Mouse (Mus musculus): ENCODE data around the gene Sh3kbp1. TPM values are rescaled to one million over a fixed set of nuclear protein-coding genes. Genes with fewer than 3 reads are reported as not detected.
A peak's percentile ranks its signal among the peaks of the same experiment; 100 is the strongest.

Gene Sh3kbp1
- polyA plus RNA-seq, 1 experiment from 2014 or later, result 49.6 TPM

GRCm38 (mm10) chrX:159693126-159693525 is 66.1 kb downstream of the Sh3kbp1 start:
- Histone ChIP-seq H3K4me1 (ENCODE audit: control insufficient read depth, insufficient read depth, low read depth, low read length) (no peaks in the 10 kb centered on the region), H3K9me3 (ENCODE audit: control insufficient read depth, low read length) (no peaks in the 10 kb centered on the region), H3K27me3 (replicated peaks; ENCODE audit: control insufficient read depth, insufficient read depth, low read length) (no peaks in the 10 kb centered on the region; the same call in 1 of the 2 replicates), H3K4me2 (ENCODE audit: low read length) (no peak overlapping the region), H3K27ac (ENCODE audit: low read depth, low read length) (no peak overlapping the region), H3K36me3 (ENCODE audit: control insufficient read depth, insufficient read depth, low read length) (no peaks in the 10 kb centered on the region), H3K4me3 (ENCODE audit: low read length) (no peak overlapping the region), H3K9ac (ENCODE audit: low read depth, low read length) (no peak overlapping the region)
- ATAC-seq, result no peak
- WGBS, result 98% methylated on average over 5 of the region's 5 CpGs

DNA sequence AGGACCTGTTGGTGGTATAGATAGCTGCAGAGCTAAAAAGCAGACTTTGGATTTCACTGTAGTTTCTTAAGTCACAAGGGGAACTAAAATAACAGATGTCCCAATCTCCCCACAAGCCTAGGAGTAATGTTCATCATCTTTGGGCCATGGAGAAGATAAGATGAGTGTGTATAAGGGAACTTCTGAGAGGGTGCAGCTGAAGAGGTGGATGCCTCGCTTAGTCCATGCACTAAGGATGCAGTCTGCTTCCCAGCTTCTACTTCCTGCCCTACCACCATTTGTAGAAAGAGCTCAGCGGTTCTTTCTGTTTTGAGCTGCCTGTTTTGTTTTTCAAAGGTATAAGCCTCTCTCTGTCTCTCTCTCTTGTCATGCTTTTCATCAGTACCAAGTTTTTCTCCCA is 69.5 kb downstream of the Sh3kbp1 start:
- H3K4me3 ChIP-seq (ENCODE audit: low read length), result no peak overlapping the region
- H3K9me3 ChIP-seq (ENCODE audit: control insufficient read depth, low read length), result no peaks in the 10 kb centered on the region
- H3K27ac ChIP-seq (ENCODE audit: low read depth, low read length), result no peak overlapping the region
- no peak overlapping the region for H3K4me2 ChIP-seq (ENCODE audit: low read length)
- H3K36me3 ChIP-seq (ENCODE audit: control insufficient read depth, insufficient read depth, low read length), result no peaks in the 10 kb centered on the region
- 14% methylated on average over 2 of the region's 2 CpGs for WGBS
- no peaks in the 10 kb centered on the region; the same call in 1 of the 2 replicates for H3K27me3 ChIP-seq (replicated peaks; ENCODE audit: control insufficient read depth, insufficient read depth, low read length)
- no peak for ATAC-seq
- no peak overlapping the region for H3K9ac ChIP-seq (ENCODE audit: low read depth, low read length)
- H3K4me1 ChIP-seq (ENCODE audit: control insufficient read depth, insufficient read depth, low read depth, low read length), result no peaks in the 10 kb centered on the region

GRCm38 (mm10) chrX:159697030-159697454 is 70.0 kb downstream of the Sh3kbp1 start:
- 34% methylated on average over 4 of the region's 4 CpGs for WGBS
- Histone ChIP-seq H3K4me2 (ENCODE audit: low read length) (no peak overlapping the region), H3K36me3 (ENCODE audit: control insufficient read depth, insufficient read depth, low read length) (no peaks in the 10 kb centered on the region), H3K27ac (ENCODE audit: low read depth, low read length) (no peak overlapping the region), H3K9ac (ENCODE audit: low read depth, low read length) (no peak overlapping the region), H3K27me3 (replicated peaks; ENCODE audit: control insufficient read depth, insufficient read depth, low read length) (no peaks in the 10 kb centered on the region; the same call in 1 of the 2 replicates), H3K9me3 (ENCODE audit: control insufficient read depth, low read length) (no peaks in the 10 kb centered on the region), H3K4me3 (ENCODE audit: low read length) (no peak overlapping the region), H3K4me1 (ENCODE audit: control insufficient read depth, insufficient read depth, low read depth, low read length) (no peaks in the 10 kb centered on the region)
- no peak for ATAC-seq

DNA sequence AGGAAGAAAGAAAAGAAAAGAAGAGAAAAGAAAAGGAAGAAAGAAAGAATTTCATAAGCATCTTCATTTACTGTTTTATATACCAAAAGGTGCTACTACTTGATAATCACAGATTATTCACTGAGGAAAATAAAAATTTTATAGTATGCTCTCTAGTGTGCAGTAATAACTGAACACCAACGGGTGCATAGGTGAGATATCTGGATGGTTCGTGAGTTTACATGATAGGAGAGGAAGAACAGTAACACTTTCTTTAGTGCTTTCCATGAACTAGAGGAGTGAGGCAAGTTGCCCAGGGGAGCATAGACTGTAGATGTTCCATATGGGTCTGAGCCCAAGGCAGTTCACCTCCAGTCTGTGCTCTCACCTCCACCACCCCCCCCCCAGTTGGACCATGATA is 75.8 kb downstream of the Sh3kbp1 start:
- no peaks in the 10 kb centered on the region for H3K36me3 ChIP-seq (ENCODE audit: control insufficient read depth, insufficient read depth, low read length)
- H3K27me3 ChIP-seq (replicated peaks; ENCODE audit: control insufficient read depth, insufficient read depth, low read length), result no peaks in the 10 kb centered on the region; the same call in 1 of the 2 replicates
- H3K4me3 ChIP-seq (ENCODE audit: low read length), result no peak overlapping the region
- WGBS, result 91% methylated on average over 2 of the region's 2 CpGs
- H3K9ac ChIP-seq (ENCODE audit: low read depth, low read length), result no peak overlapping the region
- H3K4me2 ChIP-seq (ENCODE audit: low read length), result no peak overlapping the region
- 0 out of 2 replicates have a peak, but pooled peaks cover under 1% of the 10 kb centered on the region for H3K4me1 ChIP-seq (ENCODE audit: control insufficient read depth, insufficient read depth, low read depth, low read length)
- no peaks in the 10 kb centered on the region for H3K9me3 ChIP-seq (ENCODE audit: control insufficient read depth, low read length)
- H3K27ac ChIP-seq (ENCODE audit: low read depth, low read length), result no peak overlapping the region
- ATAC-seq, result no peak

DNA sequence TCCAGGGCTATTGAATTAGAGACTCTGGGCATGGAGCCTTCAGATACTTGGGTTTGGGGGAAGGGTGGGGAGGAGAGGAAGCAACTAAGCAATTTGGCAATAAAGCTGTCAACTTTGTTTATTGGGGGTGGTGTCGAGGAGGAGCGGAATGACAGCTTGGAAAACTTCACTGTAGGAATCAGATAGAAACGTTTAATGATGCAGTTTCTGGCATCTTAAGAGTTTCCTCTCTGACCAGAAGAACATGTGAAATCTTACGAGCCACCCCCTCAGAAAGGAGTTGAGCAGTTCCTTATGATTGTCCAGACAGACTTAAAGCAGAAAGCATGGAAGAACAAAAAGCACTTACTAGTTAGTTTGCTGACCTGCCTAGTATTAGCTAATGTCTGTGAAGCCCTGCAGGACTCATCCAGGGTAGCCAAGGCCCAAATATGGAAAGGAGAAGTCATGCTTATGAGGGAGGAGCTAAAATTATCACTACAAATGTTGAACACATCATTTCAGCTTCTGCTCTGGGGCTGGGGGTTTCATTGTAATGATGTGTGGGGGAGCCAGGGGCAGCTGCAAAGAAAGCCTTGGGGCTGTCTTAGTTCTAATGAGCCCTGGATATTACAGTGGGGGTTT is 77.4 kb downstream of the Sh3kbp1 start:
- Histone ChIP-seq H3K4me2 (ENCODE audit: low read length) (no peak overlapping the region), H3K36me3 (ENCODE audit: control insufficient read depth, insufficient read depth, low read length) (no peaks in the 10 kb centered on the region), H3K27ac (ENCODE audit: low read depth, low read length) (no peak overlapping the region), H3K9ac (ENCODE audit: low read depth, low read length) (no peak overlapping the region), H3K4me3 (ENCODE audit: low read length) (no peak overlapping the region), H3K27me3 (replicated peaks; ENCODE audit: control insufficient read depth, insufficient read depth, low read length) (no peaks in the 10 kb centered on the region; the same call in 1 of the 2 replicates), H3K4me1 (ENCODE audit: control insufficient read depth, insufficient read depth, low read depth, low read length) (peaks cover 6% of the 10 kb centered on the region), H3K9me3 (ENCODE audit: control insufficient read depth, low read length) (no peaks in the 10 kb centered on the region)
- no peak for ATAC-seq
- WGBS, result 76% methylated on average over 4 of the region's 4 CpGs

GRCm38 (mm10) chrX:159705412-159705811 is 78.3 kb downstream of the Sh3kbp1 start:
- no peak for ATAC-seq
- no peak overlapping the region for H3K4me3 ChIP-seq (ENCODE audit: low read length)
- no peaks in the 10 kb centered on the region for H3K36me3 ChIP-seq (ENCODE audit: control insufficient read depth, insufficient read depth, low read length)
- H3K4me1 ChIP-seq (ENCODE audit: control insufficient read depth, insufficient read depth, low read depth, low read length), result peaks cover 6% of the 10 kb centered on the region
- 82% methylated on average over 2 of the region's 2 CpGs for WGBS
- no peak overlapping the region for H3K27ac ChIP-seq (ENCODE audit: low read depth, low read length)
- H3K27me3 ChIP-seq (replicated peaks; ENCODE audit: control insufficient read depth, insufficient read depth, low read length), result no peaks in the 10 kb centered on the region
- H3K9ac ChIP-seq (ENCODE audit: low read depth, low read length), result no peak overlapping the region
- H3K4me2 ChIP-seq (ENCODE audit: low read length), result no peak overlapping the region
- H3K9me3 ChIP-seq (ENCODE audit: control insufficient read depth, low read length), result no peaks in the 10 kb centered on the region

DNA sequence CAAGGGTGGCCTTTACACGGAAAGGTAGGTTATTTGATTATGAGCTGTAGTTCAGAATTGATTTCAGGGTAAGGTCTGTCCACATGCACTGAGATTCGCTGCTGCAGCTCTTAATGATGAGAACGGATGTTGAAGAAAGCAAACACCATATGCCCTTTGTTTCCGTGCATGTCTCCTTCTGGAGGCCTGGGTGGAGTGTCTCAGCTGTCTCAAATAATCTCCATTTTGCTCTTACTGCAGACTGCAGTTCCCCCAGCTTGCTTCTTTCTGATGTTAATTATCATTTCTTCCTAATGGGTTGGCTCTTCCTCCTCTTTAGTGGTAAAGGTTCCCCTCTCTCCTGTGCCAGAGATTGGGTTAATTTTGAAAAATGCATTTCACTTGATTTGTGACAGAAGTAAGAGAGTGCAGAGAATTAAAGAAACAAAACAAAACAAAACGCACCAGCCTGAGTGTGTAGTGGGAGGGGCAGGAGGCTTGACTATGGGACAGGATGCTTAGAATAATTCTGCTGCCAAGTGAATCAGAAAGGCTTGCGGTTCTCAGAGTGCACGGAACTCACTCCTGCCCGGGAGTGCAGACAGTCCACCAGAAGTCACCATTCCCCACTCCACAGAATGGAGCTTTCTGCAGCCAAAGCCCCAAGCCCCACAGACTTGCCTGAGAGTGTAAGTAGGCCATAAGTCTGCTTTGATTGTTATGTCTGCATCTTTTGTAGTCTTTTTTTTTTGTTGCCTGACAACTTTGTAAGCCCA is 81.2 kb downstream of the Sh3kbp1 start:
- no peak overlapping the region for H3K27ac ChIP-seq (ENCODE audit: low read depth, low read length)

GRCm38 (mm10) chrX:159709296-159709695 is 82.2 kb downstream of the Sh3kbp1 start:
- Histone ChIP-seq H3K27me3 (replicated peaks; ENCODE audit: control insufficient read depth, insufficient read depth, low read length) (no peaks in the 10 kb centered on the region), H3K9ac (ENCODE audit: low read depth, low read length) (no peak overlapping the region), H3K4me3 (ENCODE audit: low read length) (no peak overlapping the region), H3K4me1 (ENCODE audit: control insufficient read depth, insufficient read depth, low read depth, low read length) (peaks cover 6% of the 10 kb centered on the region), H3K4me2 (ENCODE audit: low read length) (no peak overlapping the region), H3K36me3 (ENCODE audit: control insufficient read depth, insufficient read depth, low read length) (no peaks in the 10 kb centered on the region), H3K27ac (ENCODE audit: low read depth, low read length) (no peak overlapping the region), H3K9me3 (ENCODE audit: control insufficient read depth, low read length) (no peaks in the 10 kb centered on the region)
- 91% methylated on average over 6 of the region's 6 CpGs for WGBS
- no peak for ATAC-seq

More for the DNA sequence above, 81.2 kb downstream of the Sh3kbp1 start:
- 32% methylated on average over 8 of the region's 8 CpGs for WGBS
- Histone ChIP-seq H3K9ac (ENCODE audit: low read depth, low read length) (no peak overlapping the region), H3K36me3 (ENCODE audit: control insufficient read depth, insufficient read depth, low read length) (no peaks in the 10 kb centered on the region), H3K4me1 (ENCODE audit: control insufficient read depth, insufficient read depth, low read depth, low read length) (peaks cover 6% of the 10 kb centered on the region), H3K4me3 (ENCODE audit: low read length) (no peak overlapping the region), H3K27me3 (replicated peaks; ENCODE audit: control insufficient read depth, insufficient read depth, low read length) (no peaks in the 10 kb centered on the region), H3K4me2 (ENCODE audit: low read length) (no peak overlapping the region; the same call in 1 of the 2 replicates), H3K9me3 (ENCODE audit: control insufficient read depth, low read length) (no peaks in the 10 kb centered on the region)
- 0 out of 2 replicates have a peak, but pooled peaks have one; percentile 50 for ATAC-seq

All from hindbrain, embryonic 16.5 days (tissue).